Mouse (Mus musculus) kidney, embryonic 15.5 days (tissue): ENCODE data around the gene Tph2. TPM values are rescaled to one million over a fixed set of nuclear protein-coding genes. Genes with fewer than 3 reads are reported as not detected.
"Not testable (repeated sequence)": the region's sequence is repeated elsewhere in the genome, so short reads cannot be mapped to it uniquely, and the experiment has no call there.

ENCODE experiments used
- ATAC-seq: fragments of 200-750 bp; cut with Nextera tagmentation; replicated peaks from 2 replicates; pipeline ENCODE4 v1.8.0; 2017; ENCODE audit warnings: moderate TSS enrichment; ENCODE audit not compliant: low FRiP score
- H3K27ac ChIP-seq: fragments of 300-500 bp; sonication (generic); 2 replicates; pipeline ENCODE4 v1.5.1; 2015; ENCODE audit warnings: mild to moderate bottlenecking, inconsistent platforms
- H3K27me3 ChIP-seq: fragments of 300-500 bp; sonication (generic); 2 replicates; pipeline ENCODE4 v1.6.1; 2015; ENCODE audit warnings: inconsistent platforms
- H3K36me3 ChIP-seq: fragments of 300-500 bp; sonication (generic); 2 replicates; pipeline ENCODE4 v1.6.1; 2015; ENCODE audit warnings: inconsistent platforms
- H3K4me1 ChIP-seq: fragments of 300-500 bp; sonication (generic); 2 replicates; pipeline ENCODE4 v1.6.1; 2015; ENCODE audit warnings: inconsistent platforms
- H3K4me2 ChIP-seq: fragments of 300-500 bp; sonication (generic); 2 replicates; pipeline ENCODE4 v1.6.1; 2015; ENCODE audit warnings: moderate library complexity, mild to moderate bottlenecking, inconsistent platforms
- H3K4me3 ChIP-seq: fragments of 300-500 bp; sonication (generic); replicated peaks from 2 replicates; pipeline ENCODE4 v1.5.1; 2015; ENCODE audit warnings: mild to moderate bottlenecking, inconsistent platforms
- H3K9ac ChIP-seq: fragments of 300-500 bp; sonication (generic); 2 replicates; pipeline ENCODE4 v1.6.1; 2015; ENCODE audit warnings: mild to moderate bottlenecking, inconsistent platforms
- H3K9me3 ChIP-seq: fragments of 300-500 bp; sonication (generic); replicated peaks from 2 replicates; pipeline ENCODE4 v1.6.1; 2016; ENCODE audit warnings: inconsistent platforms
- WGBS: fragments of 180-500 bp; shearing (Covaris S2); methylation state at CpG from one replicate; pipeline ENCODE4 v1.1.7; 2015; ENCODE audit warnings: mixed read lengths; 5-methylcytosine and 5-hydroxymethylcytosine counted together
- polyA plus RNA-seq: library from polyadenylated mRNA; unstranded; fragments of >200 nt; fragmentation: Nextera tagmentation; extraction: Ambion mirVana; gene quantifications from 2 replicates; pipeline ENCODE4 v1.2.1, GENCODE M21; 2015

Gene Tph2
- not detected in 2 replicates for polyA plus RNA-seq

DNA sequence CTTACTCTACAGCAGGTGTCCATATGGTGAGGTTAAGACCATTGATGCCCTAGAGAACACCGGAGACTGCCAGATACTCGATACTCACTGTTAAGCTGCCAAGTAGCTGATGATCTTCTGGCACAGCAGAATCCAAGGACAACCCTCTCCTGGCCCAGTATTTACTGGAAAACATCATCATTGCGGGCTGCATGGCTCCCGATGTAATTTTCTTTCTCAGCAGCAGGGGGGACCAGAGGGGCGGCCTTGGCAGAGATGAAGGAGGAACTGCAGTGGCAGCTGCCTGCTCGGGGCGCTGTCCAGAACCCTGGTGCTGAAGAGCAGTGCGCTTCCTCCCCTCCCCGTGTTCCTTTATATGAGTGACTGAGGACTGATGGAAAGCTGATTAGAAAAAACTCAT lies at the start of gene Tph2:
Gene Tph2 (minus strand): TSS at position 326 of the 400 bp plus-strand sequence.
- WGBS = 6% methylated on average over 9 of the region's 9 CpGs
- Histone ChIP-seq H3K36me3 (no peaks in the 10 kb centered on the region), H3K27me3 (no peaks in the 10 kb centered on the region), H3K4me1 (no peaks in the 10 kb centered on the region), H3K9ac (no peak within 1 kb of the TSS), H3K9me3 (no peaks in the 10 kb centered on the region), H3K27ac (no peak within 1 kb of the TSS), H3K4me2 (no peak within 1 kb of the TSS), H3K4me3 (no peak within 1 kb of the TSS)
- ATAC-seq = peak; percentile 89

DNA sequence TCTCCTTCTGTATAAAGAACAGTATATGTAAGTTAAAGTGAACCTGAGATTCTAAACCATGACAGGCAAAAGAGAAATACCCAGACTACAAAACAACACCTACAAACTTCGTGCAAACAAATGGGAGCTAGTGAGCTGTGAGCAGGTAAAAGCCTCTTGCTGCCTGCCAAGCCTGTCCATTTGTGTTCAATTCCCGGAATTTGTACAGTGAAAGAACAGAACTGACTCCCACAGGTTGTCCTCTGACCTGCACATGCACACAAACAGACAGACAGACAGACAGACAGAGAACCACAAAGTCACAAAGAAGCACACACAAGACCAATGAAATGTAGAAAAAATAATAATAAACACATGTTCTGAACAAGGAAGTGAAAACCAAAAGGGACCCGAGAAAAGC lies 49.0 kb upstream of the Tph2 start:
- no peaks in the 10 kb centered on the region for H3K9me3 ChIP-seq
- no peak overlapping the region for H3K4me3 ChIP-seq
- no peaks in the 10 kb centered on the region for H3K4me1 ChIP-seq
- no peak for ATAC-seq
- no peak overlapping the region for H3K9ac ChIP-seq
- no peaks in the 10 kb centered on the region for H3K27me3 ChIP-seq
- H3K27ac ChIP-seq = no peak overlapping the region
- H3K36me3 ChIP-seq = peaks cover 64% of the 10 kb centered on the region
- H3K4me2 ChIP-seq = no peak overlapping the region
- WGBS = 81% methylated on average over 3 of the region's 3 CpGs

DNA sequence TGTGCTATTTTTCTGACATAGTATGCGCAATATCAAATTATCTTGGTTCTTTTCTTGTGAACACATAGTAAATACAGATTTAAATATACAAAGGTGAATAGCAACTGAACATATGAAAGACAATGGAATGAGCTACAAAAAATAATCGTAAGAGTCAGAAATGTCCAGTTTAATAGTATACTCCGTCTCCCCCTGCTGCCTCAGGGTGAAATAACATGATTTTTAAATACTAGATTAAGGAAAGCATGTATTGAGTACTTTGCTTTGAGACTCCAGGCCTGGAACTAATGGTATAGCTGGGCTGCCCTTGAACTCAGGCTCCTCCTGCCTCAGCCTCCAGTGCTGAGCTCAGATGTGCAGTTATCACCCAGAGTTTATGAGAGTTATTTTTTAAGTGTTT lies 47.7 kb upstream of the Tph2 start:
- Histone ChIP-seq H3K27me3 (no peaks in the 10 kb centered on the region), H3K4me1 (no peaks in the 10 kb centered on the region), H3K36me3 (peaks cover 62% of the 10 kb centered on the region), H3K4me3 (no peak overlapping the region), H3K9me3 (no peaks in the 10 kb centered on the region), H3K27ac (no peak overlapping the region), H3K9ac (no peak overlapping the region), H3K4me2 (no peak overlapping the region)
- 92% methylated on average over 3 of the region's 3 CpGs for WGBS
- no peak for ATAC-seq

DNA sequence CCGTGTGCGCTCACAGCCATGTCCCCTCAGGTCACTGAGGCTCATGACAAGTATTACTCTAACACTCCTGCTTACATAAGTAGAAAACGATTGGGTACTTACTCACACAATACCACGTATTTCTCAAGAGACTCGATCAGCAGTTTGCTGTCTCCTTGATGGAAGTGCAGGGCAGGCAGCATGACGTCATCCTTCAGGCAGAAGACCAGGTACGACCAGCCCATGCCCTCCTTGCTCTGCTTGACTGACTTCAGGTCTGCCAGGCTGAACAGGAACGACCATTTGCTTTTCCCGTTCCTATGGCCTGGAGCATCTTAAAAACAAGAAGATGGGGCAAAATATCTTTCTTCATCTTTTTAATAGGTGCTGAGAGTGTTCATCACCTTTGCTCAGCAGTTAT lies 44.2 kb upstream of the Tph2 start:
- H3K4me3 ChIP-seq = no peak overlapping the region
- no peak overlapping the region for H3K27ac ChIP-seq
- WGBS = 83% methylated on average over 9 of the region's 9 CpGs
- H3K36me3 ChIP-seq = peaks cover 56% of the 10 kb centered on the region
- no peaks in the 10 kb centered on the region for H3K27me3 ChIP-seq
- H3K4me1 ChIP-seq = no peaks in the 10 kb centered on the region
- no peaks in the 10 kb centered on the region for H3K9me3 ChIP-seq
- H3K4me2 ChIP-seq = no peak overlapping the region
- H3K9ac ChIP-seq = no peak overlapping the region
- ATAC-seq = no peak

GRCm38 (mm10) chr10:115226586-115226985 lies 41.8 kb upstream of the Tph2 start:
- WGBS = 79% methylated on average over 7 of the region's 7 CpGs
- Histone ChIP-seq H3K9me3 (no peaks in the 10 kb centered on the region), H3K27ac (no peak overlapping the region), H3K9ac (no peak overlapping the region), H3K4me1 (no peaks in the 10 kb centered on the region), H3K4me3 (no peak overlapping the region), H3K4me2 (no peak overlapping the region), H3K27me3 (no peaks in the 10 kb centered on the region), H3K36me3 (peaks cover 39% of the 10 kb centered on the region)
- ATAC-seq = no peak

GRCm38 (mm10) chr10:115223845-115224244 lies 39.0 kb upstream of the Tph2 start:
- WGBS = 88% methylated on average over 3 of the region's 3 CpGs
- Histone ChIP-seq H3K9ac (no peak overlapping the region), H3K27me3 (no peaks in the 10 kb centered on the region), H3K36me3 (peaks cover 44% of the 10 kb centered on the region), H3K27ac (no peak overlapping the region), H3K9me3 (no peaks in the 10 kb centered on the region), H3K4me2 (no peak overlapping the region), H3K4me1 (no peaks in the 10 kb centered on the region), H3K4me3 (no peak overlapping the region)
- ATAC-seq = no peak

- no peaks in the 10 kb centered on the region for H3K9me3 ChIP-seq
- peaks cover 70% of the 10 kb centered on the region for H3K36me3 ChIP-seq
- ATAC-seq = no peak
- H3K27me3 ChIP-seq = no peaks in the 10 kb centered on the region
- H3K27ac ChIP-seq = no peak overlapping the region
- no peak overlapping the region for H3K9ac ChIP-seq
- H3K4me3 ChIP-seq = no peak overlapping the region
- WGBS = 96% methylated on average over 11 of the region's 11 CpGs
- H3K4me2 ChIP-seq = no peak overlapping the region
- H3K4me1 ChIP-seq = no peaks in the 10 kb centered on the region
Observed at GRCm38 (mm10) chr10:115212916-115213580, 28.2 kb upstream of the Tph2 start.

DNA sequence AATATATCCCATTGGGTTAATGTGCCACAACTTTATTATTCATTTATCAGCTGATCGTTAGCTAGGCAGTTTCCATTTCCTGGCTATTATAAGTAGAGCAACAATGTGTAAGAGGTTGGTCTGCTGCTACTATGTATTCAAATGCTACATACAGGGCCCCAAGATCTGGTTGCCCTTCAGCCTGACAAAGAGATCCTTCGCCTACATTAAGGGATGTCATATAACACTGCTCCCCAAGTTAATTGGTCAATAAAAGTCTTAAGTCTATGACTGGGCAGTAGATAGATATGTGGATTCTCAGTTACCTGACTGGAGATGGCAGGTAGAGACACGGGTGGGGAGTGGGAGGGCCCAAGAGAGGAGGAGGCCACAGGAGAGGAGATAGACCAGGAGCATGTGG lies 21.0 kb upstream of the Tph2 start:
- no peak for ATAC-seq
- Histone ChIP-seq H3K36me3 (peaks cover 63% of the 10 kb centered on the region), H3K27ac (no peak overlapping the region), H3K4me1 (no peaks in the 10 kb centered on the region), H3K27me3 (no peaks in the 10 kb centered on the region), H3K4me3 (no peak overlapping the region), H3K9me3 (no peaks in the 10 kb centered on the region), H3K9ac (no peak overlapping the region), H3K4me2 (no peak overlapping the region)
- WGBS = 75% methylated on average over 3 of the region's 3 CpGs

- H3K4me2 ChIP-seq = no peak overlapping the region
- no peak for ATAC-seq
Observed at GRCm38 (mm10) chr10:115205284-115205683, 20.5 kb upstream of the Tph2 start.

DNA sequence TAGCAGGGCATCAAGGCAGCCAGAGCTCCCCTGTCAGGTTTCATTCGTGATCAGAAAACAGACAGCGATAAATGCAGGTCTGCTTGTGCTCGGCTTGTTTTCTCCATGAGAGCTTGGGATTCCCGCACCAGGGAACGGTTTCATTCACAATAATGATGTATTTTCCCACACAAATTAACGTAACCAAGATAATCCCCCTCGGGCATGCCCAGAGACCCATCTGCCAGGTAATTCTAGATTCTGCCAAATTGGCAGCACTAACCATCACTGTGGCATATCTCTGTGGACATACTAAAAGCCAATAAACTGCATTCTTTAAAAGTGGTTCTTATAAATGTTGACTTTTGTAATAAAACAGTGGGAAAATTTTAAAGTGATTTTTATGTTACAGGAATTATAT lies 6.4 kb upstream of the Tph2 start:
- H3K4me3 ChIP-seq = no peak overlapping the region
- no peak overlapping the region for H3K4me2 ChIP-seq
- 85% methylated on average over 7 of the region's 7 CpGs for WGBS
- no peaks in the 10 kb centered on the region for H3K4me1 ChIP-seq
- no peak overlapping the region for H3K27ac ChIP-seq
- no peaks in the 10 kb centered on the region for H3K27me3 ChIP-seq
- no peak for ATAC-seq
- H3K9ac ChIP-seq = no peak overlapping the region
- no peaks in the 10 kb centered on the region for H3K9me3 ChIP-seq
- no peaks in the 10 kb centered on the region for H3K36me3 ChIP-seq

More at GRCm38 (mm10) chr10:115205284-115205683, 20.5 kb upstream of the Tph2 start:
- no peak overlapping the region for H3K9ac ChIP-seq
- no peak overlapping the region for H3K4me3 ChIP-seq
- H3K36me3 ChIP-seq = peaks cover 66% of the 10 kb centered on the region
- H3K4me1 ChIP-seq = no peaks in the 10 kb centered on the region
- H3K27ac ChIP-seq = no peak overlapping the region
- H3K27me3 ChIP-seq = no peaks in the 10 kb centered on the region
- WGBS = 71% methylated on average over 1 of the region's 1 CpGs
- no peaks in the 10 kb centered on the region for H3K9me3 ChIP-seq

GRCm38 (mm10) chr10:115187390-115187789 lies 2.6 kb upstream of the Tph2 start:
- Histone ChIP-seq H3K4me2 (no peak overlapping the region), H3K9ac (no peak overlapping the region), H3K4me3 (no peak overlapping the region), H3K36me3 (no peaks in the 10 kb centered on the region), H3K27ac (no peak overlapping the region), H3K4me1 (no peaks in the 10 kb centered on the region), H3K27me3 (no peaks in the 10 kb centered on the region), H3K9me3 (no peaks in the 10 kb centered on the region)
- no peak for ATAC-seq
- WGBS = 87% methylated on average over 1 of the region's 1 CpGs

GRCm38 (mm10) chr10:115181034-115181433 lies 3.8 kb downstream of the Tph2 start:
- no peaks in the 10 kb centered on the region for H3K9me3 ChIP-seq
- H3K27me3 ChIP-seq = no peaks in the 10 kb centered on the region
- ATAC-seq = no peak
- no peak overlapping the region for H3K4me2 ChIP-seq
- no peak overlapping the region for H3K27ac ChIP-seq
- no peaks in the 10 kb centered on the region for H3K36me3 ChIP-seq
- no peaks in the 10 kb centered on the region for H3K4me1 ChIP-seq
- WGBS = 76% methylated on average over 3 of the region's 3 CpGs
- no peak overlapping the region for H3K9ac ChIP-seq
- no peak overlapping the region for H3K4me3 ChIP-seq

DNA sequence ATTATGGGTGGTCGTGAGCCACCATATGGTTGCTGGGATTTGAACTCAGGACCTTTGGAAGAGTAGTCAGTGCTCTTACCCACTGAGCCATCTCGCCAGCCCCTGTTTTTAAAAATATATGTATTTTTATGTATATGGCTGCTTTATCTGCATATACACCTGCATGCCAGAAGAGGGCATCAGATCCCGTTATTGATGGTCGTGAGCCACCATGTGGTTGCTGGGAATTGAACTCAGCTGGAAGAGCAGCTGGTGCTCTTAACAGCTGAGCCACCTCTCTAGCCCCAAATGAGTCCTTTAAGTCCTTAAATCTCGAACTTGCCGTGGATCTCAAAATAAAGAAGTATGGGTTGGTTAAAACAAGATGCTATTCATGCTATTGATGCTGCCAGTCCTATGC lies 6.8 kb downstream of the Tph2 start:
- H3K36me3 ChIP-seq, H3K4me1 ChIP-seq, H3K4me3 ChIP-seq, H3K27me3 ChIP-seq, H3K27ac ChIP-seq, H3K4me2 ChIP-seq, ATAC-seq, H3K9ac ChIP-seq, H3K9me3 ChIP-seq: not testable (repeated sequence)
- 72% methylated on average over 6 of the region's 6 CpGs for WGBS
